Mouse (Mus musculus) ES-Bruce4 (cell line): ENCODE data around the gene Klrb1f. TPM values are rescaled to one million over a fixed set of nuclear protein-coding genes. Genes with fewer than 3 reads are reported as not detected.

Experiments used
- H3K27ac ChIP-seq: 2 replicates; pipeline ENCODE4 v1.5.1; 2012; ENCODE audit warnings: low read length, inconsistent platforms; ENCODE audit not compliant: insufficient read depth
- H3K27me3 ChIP-seq: 2 replicates; pipeline ENCODE4 v1.6.1; 2012; ENCODE audit warnings: mild to moderate bottlenecking, low read length, inconsistent platforms; ENCODE audit not compliant: control insufficient read depth, poor library complexity, insufficient read depth, severe bottlenecking
- H3K36me3 ChIP-seq: 2 replicates; pipeline ENCODE4 v1.6.1; 2012; ENCODE audit warnings: inconsistent platforms, mild to moderate bottlenecking, low read length, moderate library complexity; ENCODE audit not compliant: control insufficient read depth, poor library complexity, insufficient read depth, severe bottlenecking
- H3K4me1 ChIP-seq: one replicate; pipeline ENCODE4 v1.8.1; 2011; ENCODE audit warnings: low read length; ENCODE audit not compliant: control insufficient read depth, insufficient read depth
- H3K4me3 ChIP-seq: 2 replicates; pipeline ENCODE4 v1.5.1; 2011; ENCODE audit warnings: low read depth, mild to moderate bottlenecking, low read length
- H3K9ac ChIP-seq: 2 replicates; pipeline ENCODE4 v1.6.1; 2012; ENCODE audit warnings: low read depth, mild to moderate bottlenecking, inconsistent platforms; ENCODE audit not compliant: poor library complexity, severe bottlenecking
- H3K9me3 ChIP-seq: replicated peaks from 2 replicates; pipeline ENCODE4 v1.6.1; 2012; ENCODE audit warnings: mild to moderate bottlenecking, low read length, inconsistent platforms; ENCODE audit not compliant: control insufficient read depth, poor library complexity, insufficient read depth, severe bottlenecking
- CTCF ChIP-seq: IDR thresholded peaks from one replicate; pipeline ENCODE4 v1.8.1; 2011; ENCODE audit warnings: low read depth, low read length
- EP300 ChIP-seq: IDR thresholded peaks from 2 replicates; pipeline ENCODE4 v1.6.1; 2011; ENCODE audit warnings: low read depth, low read length; ENCODE audit not compliant: insufficient read depth
- POLR2A ChIP-seq: IDR thresholded peaks from one replicate; pipeline ENCODE4 v1.8.1; 2011; ENCODE audit warnings: low read length; ENCODE audit not compliant: insufficient read depth
- polyA plus RNA-seq: library from polyadenylated mRNA; stranded (reverse); fragments of >200 nt; gene quantifications from 2 replicates; pipeline ENCODE4 v1.2.4, GENCODE M21; 2011; ENCODE audit warnings: low read depth; ENCODE audit not compliant: missing spikeins, insufficient read depth, insufficient read length

The Klrb1f gene
- polyA plus RNA-seq, 1 experiment = not detected

DNA sequence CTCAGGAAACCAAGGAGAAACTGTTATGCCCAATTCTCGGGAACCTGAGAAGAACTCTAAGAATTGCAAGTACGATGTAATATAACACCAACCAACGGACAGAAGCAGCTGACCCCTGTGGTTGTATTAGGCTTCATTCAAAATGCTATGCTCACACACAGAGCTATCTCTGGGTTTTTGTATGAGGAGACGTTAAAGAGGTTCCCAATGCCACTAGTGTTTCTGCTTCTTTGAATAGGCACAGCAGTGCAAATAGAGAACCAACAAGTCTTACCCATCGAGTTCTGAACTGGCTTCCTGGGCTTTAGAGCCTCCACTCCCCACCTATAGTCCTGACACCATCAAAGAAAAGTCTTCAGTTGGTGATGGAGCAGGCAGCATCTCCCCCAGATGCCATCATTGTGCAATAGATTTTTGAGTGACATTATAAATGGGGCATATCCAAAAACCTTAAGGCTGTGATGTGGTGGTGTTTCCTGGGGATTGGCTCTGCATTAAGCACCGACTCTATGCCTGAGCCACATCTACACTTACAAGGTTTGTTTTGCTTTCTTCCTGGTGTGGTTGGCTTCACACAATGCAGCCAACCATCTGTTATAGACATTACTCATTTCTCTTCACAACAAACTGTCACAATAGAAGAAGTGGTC is 15.4 kb upstream of the Klrb1f start:
- no peak overlapping the region for H3K27ac ChIP-seq
- H3K4me3 ChIP-seq = no peak overlapping the region
- H3K9me3 ChIP-seq = no peaks in the 10 kb centered on the region; the same call in 1 of the 2 replicates
- no peaks in the 10 kb centered on the region for H3K4me1 ChIP-seq
- no peak for TF ChIP-seq EP300
- TF ChIP-seq POLR2A = no peak
- no peak for TF ChIP-seq CTCF
- no peak overlapping the region for H3K9ac ChIP-seq
- no peaks in the 10 kb centered on the region for H3K36me3 ChIP-seq
- no peaks in the 10 kb centered on the region for H3K27me3 ChIP-seq

DNA sequence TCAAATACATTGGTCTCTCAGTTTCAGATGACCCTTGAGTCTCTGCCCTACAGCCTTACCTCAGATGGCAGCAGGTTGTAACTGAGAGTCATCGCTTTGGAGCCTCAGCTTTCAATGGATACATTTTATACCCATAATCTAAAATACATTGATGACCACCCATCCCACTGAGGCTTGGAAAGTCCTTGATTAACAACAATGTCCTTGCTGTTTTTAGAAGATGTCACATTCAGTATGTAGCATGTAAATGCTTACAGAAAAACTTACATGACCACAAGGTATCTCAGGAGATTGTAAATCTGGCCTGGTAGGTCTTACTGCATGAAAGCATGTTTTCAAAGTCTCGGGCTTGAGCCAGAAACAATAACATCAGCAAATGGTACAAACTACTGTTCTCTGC is 14.7 kb upstream of the Klrb1f start:
- H3K27me3 ChIP-seq = no peaks in the 10 kb centered on the region
- no peak overlapping the region for H3K4me3 ChIP-seq
- no peak overlapping the region for H3K27ac ChIP-seq
- no peaks in the 10 kb centered on the region for H3K4me1 ChIP-seq
- TF ChIP-seq CTCF (no peak), POLR2A (no peak), EP300 (no peak)
- H3K9ac ChIP-seq = no peak overlapping the region
- H3K36me3 ChIP-seq = no peaks in the 10 kb centered on the region
- no peaks in the 10 kb centered on the region; the same call in 1 of the 2 replicates for H3K9me3 ChIP-seq

DNA sequence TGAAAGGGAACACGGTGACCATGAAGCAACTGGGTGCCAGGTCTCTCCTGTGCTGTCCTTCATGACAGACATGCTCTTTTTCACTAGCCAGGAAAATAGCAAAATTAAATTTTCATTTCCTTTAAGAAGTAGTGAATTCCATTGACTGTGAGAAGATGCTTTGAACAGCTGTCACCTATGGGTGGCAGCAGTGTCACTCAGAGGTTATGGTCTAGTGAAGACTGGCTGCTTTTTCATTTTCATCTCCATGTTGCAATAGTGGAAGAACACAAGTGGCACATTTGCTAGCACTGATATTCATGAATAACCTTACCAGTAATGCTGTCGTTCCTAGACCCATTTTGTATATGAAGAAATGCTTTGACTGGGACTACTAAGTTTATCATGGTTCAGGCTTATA is 12.3 kb upstream of the Klrb1f start:
- Histone ChIP-seq H3K4me3 (no peak overlapping the region), H3K27me3 (no peaks in the 10 kb centered on the region), H3K27ac (no peak overlapping the region), H3K9ac (no peak overlapping the region), H3K36me3 (no peaks in the 10 kb centered on the region), H3K9me3 (no peaks in the 10 kb centered on the region), H3K4me1 (no peaks in the 10 kb centered on the region)
- no peak for TF ChIP-seq POLR2A
- TF ChIP-seq CTCF = no peak
- TF ChIP-seq EP300 = no peak

DNA sequence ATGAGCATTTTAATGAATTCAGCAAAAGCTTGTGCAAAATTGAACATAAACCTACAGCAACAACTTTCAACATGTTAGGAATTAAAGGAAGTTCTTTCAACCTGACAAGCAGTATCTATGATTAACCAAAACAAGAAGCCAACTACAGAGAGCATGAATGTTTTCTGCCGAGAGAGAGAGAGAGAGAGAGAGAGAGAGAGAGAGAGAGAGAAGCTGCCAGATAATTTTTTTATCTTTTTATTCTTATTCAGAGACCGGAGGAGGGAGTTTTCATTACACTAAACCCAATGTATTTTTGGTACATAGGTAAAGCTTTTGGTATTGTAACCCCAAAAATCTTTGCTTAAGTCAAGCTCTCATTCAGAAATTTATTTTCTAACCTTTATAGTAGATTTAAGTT is 10.7 kb upstream of the Klrb1f start:
- no peak overlapping the region for H3K4me3 ChIP-seq
- no peaks in the 10 kb centered on the region for H3K36me3 ChIP-seq
- no peak overlapping the region for H3K27ac ChIP-seq
- H3K4me1 ChIP-seq = no peaks in the 10 kb centered on the region
- H3K27me3 ChIP-seq = no peaks in the 10 kb centered on the region
- no peak overlapping the region for H3K9ac ChIP-seq
- TF ChIP-seq POLR2A (no peak), CTCF (no peak), EP300 (no peak)
- H3K9me3 ChIP-seq = no peaks in the 10 kb centered on the region

DNA sequence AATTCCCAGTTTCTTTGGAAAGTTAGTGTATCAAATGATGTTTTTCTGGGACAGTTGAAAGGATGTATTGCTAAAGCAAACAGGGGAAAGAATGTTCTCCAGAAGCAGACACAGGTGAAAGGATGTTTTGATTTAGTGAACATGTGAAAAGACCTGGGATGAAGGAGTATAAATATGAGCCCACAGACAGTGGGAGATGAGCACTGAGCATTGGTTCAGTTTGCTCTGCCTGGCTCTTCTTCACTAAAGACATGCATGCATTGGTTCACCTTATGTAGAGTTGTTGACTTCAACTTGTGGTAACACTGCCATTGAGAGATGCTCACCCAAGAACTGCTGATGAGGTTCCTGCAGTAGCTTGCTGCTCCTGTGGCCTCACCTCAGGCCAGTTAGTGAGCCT is 9.4 kb upstream of the Klrb1f start:
- peaks cover 10% of the 10 kb centered on the region for H3K9me3 ChIP-seq
- H3K36me3 ChIP-seq = no peaks in the 10 kb centered on the region
- no peaks in the 10 kb centered on the region for H3K4me1 ChIP-seq
- H3K27ac ChIP-seq = no peak overlapping the region
- no peak overlapping the region for H3K9ac ChIP-seq
- H3K27me3 ChIP-seq = no peaks in the 10 kb centered on the region
- no peak overlapping the region for H3K4me3 ChIP-seq
- no peak for TF ChIP-seq EP300
- TF ChIP-seq POLR2A = no peak
- no peak for TF ChIP-seq CTCF

DNA sequence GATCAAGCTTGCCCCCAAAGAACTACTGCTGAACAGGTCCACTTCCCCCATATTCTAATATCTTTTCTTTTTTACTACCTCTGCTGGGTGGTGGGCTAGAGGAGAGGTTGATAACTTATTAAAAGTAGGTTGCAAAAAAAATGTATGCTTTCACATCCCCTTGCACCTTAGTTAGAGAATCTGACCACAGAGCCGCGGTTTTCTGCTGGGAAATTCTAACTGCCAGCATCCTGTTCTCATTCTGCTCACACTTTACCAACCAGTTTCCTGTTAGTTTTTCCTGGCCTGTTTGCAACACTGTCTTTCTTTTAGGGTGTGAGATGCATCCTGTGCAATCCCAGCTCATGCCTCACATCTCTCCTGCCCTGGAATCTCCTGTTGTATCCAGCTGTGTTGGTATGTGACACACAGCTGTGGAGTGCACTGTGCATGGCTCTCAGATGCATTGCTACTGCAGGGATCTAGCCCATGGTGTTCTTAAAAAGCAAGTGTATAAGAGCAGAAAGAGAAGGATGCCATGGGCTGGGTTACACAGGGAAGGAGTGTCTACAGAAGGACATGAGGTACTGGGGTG is 8.7 kb upstream of the Klrb1f start:
- Histone ChIP-seq H3K36me3 (no peaks in the 10 kb centered on the region), H3K27me3 (no peaks in the 10 kb centered on the region), H3K9ac (no peak overlapping the region), H3K27ac (no peak overlapping the region), H3K4me1 (no peaks in the 10 kb centered on the region), H3K9me3 (peaks cover 14% of the 10 kb centered on the region), H3K4me3 (no peak overlapping the region)
- TF ChIP-seq POLR2A = no peak
- TF ChIP-seq CTCF = no peak
- TF ChIP-seq EP300 = no peak
